Mouse (Mus musculus) kidney, adult 8-10 months (tissue): ENCODE results near the gene Tmem30b.
"Not testable (repeated sequence)": the region's sequence is repeated elsewhere in the genome, so short reads cannot be mapped to it uniquely, and the experiment has no call there.

Experiments used
- DNase-seq, 2 experiments: peaks; one replicate each; pipeline ENCODE4 v3.0.0; 2022

The Tmem30b gene

DNA sequence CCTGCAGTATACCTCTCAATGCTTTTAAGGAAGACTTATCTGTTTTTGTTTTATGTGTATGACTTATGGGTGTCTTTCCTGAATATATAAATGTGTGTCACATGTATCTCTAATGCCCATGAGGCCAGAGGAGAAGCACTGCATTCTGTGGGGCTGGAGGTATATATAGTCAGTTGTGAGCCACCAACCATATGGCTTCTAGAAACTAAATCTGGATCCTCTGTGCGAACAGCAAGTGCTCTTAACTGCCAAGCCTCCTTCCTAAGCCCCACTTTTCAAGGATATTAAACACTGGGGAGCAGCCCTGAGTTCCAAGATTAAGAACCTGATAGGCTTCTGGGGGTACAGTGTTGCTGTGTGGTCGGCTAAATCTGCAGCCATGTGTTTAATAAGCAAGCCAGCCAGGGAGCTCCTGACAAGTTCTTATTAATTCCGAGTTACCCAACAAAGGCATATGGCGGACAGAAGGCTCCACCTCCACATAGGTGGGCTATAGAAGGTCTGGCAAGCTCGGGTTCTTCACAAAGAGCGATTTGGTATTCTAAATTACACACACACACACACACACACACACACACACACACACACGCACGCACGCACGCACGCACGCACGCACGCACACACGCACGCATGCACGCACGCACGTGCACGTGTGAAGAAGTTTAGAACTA, 12.5 kb upstream of the Tmem30b start:
- no peak for DNase-seq

GRCm38 (mm10) chr12:73554155-73554554, 8.0 kb upstream of the Tmem30b start:
- DNase-seq = peak; percentile 56 to 65

DNA sequence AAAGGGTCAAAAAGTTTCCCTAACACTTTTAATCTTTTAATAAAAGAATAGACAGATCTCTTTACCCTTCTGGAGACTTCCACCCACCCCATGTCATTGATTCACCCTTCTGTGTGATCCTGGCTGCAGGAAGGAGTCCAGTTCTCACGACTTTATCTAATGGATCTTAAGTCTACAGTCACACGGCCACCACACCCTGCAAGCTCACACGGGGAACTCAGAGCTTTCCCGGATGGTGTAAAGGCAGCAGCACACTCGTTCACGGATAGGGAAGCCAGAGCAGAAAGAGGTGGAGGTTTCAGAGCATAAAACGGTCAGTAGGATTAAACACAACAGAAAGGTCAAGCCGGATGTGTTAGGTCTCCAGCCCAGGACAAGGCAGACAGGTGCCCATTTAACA, 2.1 kb upstream of the Tmem30b start:
- DNase-seq = no peak

DNA sequence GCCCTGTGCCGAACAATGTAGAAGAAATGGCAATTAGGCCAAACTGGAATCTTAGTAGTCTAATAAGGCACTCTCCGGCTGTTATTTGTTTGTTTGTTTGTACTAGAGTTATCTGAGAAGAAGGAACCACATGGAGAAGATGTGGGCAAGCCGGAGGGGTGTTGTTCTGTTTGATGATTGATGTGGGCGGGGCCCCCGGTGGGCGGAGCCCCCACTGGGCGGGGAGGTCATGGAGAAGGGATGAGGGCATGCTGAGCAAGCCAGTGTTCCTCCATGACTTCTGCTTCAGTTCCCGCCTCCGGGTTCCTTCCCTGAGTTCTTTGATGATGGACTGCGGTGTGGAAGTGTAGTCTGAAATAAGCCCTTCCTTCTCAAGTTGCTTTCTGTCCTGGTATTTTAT, 1.5 kb upstream of the Tmem30b start:
- DNase-seq = no peak

DNA sequence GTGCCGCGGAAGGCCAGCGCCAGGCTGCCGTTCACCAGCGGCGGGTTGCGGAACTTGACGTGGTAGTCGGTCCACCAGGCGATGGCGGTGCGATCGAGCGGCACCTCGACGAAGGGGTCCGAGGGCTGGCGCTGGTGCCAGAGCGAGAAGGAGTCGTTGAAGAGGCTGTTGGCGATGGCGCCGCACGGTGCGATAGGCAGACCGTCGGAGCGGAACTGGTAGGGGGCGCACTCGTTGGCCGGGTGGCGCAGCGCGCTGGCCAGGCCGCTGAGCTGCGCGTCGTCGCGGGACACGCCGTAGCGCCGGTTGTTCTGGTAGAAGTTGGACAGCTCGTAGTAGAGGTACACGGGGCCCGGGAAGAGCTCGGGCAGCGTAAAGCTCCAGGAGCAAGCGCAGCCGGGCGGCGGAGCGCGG, 513 bp downstream of the Tmem30b start:
- DNase-seq = peak; percentile 19 to 32

DNA sequence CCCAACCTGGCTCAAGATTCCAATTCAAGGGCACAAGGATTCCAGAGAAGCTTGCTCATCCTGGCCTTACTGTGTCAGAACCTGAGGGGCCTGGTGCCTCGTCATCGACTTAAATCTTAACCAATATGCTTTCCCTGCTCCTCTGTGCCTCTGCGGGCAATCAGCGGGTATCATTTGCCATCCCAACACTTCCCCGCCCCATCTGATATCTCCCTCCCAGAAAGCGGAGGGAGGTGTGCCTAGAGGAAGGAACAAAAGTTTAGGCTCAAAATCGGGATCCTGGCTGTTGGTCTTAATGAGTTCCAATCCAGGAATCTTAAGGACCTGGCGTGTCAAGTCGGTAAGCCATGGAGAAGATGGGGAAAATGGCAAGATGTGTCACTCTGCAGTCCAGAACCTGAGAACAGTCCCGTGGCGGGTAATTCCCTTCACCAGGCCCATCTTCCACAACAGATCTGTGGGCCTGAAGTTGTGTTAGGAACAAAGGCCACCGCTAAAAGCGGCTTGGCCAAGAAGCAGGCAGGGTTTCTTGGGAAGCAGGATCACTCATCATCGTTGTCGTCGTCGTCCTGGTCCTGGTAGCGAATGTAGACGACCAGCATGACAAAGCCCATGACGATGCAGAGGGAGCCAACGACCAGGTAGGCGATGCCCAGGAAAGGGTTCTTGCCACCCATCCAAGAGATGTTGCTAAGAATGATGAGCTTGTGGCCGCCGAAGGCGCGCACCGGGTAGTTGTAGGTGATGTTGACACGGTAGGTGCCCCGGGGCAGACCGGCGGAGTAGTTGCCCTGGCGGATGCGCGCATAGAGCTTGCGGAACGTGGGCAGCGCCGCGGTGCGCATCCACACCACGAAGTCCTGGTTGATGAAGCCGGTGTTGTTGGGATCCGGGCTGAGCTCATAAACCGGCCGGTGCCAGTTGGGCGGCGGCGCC, 1.2 kb downstream of the Tmem30b start:
- DNase-seq = peak in 1 of 2 experiments; percentile 15

DNA sequence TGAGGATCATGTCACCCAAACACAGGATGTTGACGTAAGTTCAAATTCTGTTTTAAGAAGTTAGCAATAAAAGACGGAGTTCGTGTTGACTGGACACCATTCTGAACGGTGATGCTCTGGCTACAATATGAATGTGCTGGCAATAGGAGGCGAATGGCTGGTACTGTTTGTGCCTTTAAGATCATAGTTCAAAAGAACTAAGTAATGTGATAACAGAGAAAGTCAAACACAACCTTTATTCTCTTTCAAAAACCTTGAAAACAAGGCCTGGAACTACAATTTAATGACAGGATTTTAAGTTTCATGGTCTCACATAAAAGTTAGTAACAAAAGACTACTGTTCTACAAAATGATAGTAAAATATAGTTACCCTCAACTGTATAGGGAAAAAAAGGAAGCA, 3.0 kb downstream of the Tmem30b start:
- no peak for DNase-seq

DNA sequence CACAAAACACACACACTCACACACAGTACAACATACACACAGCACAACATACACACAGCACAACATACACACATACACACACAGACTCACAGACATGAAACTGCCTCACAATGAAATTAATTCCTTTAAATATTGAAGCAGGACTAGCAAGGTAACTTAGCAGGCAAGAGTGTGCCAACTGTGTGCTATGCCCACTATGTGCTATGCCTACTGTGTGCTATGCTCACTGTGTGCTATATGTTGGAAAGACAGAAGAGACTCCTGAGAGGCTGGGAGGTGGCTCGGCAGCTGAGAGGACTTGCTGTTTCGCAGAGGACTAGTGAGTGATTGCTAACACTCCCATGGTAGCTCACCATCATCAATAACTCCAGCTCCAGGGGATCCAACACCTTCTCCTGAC, 5.8 kb downstream of the Tmem30b start:
- no peak for DNase-seq

GRCm38 (mm10) chr12:73539151-73539550, 7.0 kb downstream of the Tmem30b start:
- DNase-seq = no peak

DNA sequence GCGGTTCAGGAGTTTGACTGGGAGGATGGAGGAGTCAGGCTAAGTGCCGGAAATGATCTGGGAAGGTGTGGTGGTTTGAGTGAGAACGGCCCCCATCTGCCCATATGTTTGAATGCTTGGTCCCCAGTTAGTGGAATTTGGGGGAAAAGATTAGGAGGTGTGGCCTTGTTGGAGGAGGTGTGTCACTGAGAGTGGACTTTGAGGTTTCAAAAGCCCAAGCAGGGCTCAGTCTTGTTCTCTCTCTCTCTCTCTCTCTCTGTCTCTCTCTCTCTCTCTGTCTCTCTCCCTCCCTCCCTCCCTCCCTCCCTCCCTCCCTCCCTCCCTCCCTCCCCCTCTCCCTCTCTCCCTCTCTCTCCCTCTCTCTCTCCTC, 8.1 kb downstream of the Tmem30b start:
- not testable (repeated sequence) for DNase-seq

DNA sequence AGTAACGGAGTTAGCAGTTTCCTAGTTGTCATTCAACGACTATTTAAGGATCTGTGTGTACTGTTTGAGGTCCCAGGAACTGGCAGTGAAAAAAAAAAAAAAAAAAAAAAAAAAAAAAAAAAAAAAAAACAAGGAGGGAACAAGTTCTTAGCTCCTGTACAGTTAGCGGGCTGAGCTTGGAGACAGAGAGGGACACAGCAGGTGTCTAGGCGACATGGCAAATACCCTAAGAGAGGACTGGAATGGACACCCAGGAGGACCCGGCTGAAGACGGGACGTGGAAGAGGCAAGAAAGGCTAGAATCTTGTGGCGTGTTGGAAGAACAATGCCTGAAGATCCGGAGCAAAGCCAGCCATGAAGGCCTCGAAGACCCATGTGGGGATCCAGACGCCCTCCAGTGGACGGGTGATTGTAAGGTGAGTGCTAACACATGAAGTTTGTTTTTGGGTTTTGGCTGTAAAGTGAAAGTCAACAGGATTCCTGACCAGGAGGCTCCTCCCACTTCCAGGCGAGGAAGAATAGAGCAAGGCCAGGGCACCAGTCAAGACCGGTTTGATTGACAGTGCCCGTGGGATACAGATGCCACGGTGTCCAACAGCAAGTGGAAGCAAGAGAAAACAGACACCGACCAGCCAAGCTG, 8.6 kb downstream of the Tmem30b start:
- DNase-seq = peak; percentile 36 to 45

DNA sequence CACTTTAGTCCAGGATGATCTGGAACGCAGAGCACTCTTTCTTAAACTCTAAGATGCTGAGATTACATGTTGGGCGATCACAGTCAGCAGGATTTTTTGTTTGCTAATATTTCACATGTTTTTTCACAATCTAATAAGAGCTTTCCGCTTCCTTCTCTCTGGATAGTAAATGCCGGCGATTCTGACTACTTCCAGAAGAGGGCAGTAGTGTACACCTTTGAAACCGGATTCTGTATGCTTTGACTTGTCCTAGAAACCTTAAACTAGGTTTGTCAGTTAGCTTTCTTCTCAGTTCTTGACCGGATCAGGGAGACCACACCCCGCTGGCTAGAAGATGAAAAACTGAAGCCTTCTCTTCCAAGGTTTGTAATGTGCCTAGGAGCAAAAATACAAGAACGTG, 11.6 kb downstream of the Tmem30b start:
- DNase-seq = peak; percentile 47 to 75

- DNase-seq = no peak
Observed at GRCm38 (mm10) chr12:73531889-73532479, 14.2 kb downstream of the Tmem30b start.

GRCm38 (mm10) chr12:73529590-73529989, 16.6 kb downstream of the Tmem30b start:
- DNase-seq = no peak

DNA sequence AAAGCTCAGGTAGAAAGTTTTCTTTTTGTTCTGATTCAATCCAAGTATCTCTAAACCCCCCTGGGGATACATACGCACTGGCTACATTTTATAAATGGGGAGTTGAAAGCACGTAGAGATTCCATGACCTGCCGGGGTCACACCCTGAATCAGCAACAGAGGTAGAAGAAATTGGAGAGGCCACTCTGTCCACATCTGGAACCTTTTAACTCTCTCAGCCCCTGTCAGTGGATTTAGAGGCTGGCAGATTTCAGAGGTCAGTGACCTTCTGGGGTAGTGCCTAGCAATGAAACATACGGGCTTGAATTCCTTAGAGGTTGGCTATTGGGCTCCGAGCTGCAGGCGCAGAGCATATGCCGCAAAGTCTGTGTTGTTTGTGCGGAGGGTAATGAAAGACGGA, 17.1 kb downstream of the Tmem30b start:
- DNase-seq = no peak

- DNase-seq = not testable (repeated sequence)
Observed at GRCm38 (mm10) chr12:73528142-73528541, 18.1 kb downstream of the Tmem30b start.

- no peak for DNase-seq
Observed at GRCm38 (mm10) chr12:73525254-73525885, 20.8 kb downstream of the Tmem30b start.

DNA sequence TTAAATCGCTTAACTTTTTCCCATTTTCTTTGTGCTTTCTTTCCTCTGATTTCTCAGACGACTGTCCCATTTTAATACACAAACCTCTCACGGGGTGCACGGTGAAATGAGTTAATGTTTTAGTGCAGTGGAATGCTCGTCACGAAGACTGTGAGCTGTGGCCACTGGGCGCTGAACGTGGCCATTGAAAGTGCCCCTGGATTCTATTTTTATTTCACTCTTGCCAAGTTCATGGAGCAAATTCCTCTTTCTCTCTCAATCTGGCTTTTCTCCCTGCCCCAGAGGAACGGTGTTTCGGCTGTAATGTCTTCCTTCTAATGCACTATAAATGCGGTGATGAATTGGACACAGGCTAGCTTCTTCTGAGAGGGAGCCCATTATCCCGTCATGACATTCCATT, 23.1 kb downstream of the Tmem30b start:
- DNase-seq = peak; percentile 35 to 45

DNA sequence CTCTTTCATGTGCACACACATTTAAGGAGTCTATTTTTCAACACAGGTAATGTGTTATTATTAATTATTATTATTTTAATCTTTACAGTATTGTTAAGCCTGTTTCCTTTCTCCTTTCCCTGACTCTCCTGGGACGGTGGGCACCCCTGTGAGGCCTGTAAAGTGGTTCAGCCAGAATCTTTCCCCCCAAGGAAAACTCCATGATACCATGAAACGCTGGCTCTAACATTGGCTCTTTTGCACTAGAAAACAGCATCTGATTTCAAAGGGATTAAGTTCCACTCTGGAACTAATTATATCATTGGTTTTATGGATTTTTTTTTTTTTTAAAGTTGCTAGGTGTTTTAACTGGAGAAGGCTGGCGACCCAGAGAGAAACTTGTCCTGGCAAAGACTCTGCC, 24.2 kb downstream of the Tmem30b start:
- DNase-seq = no peak

GRCm38 (mm10) chr12:73521238-73521841, 24.9 kb downstream of the Tmem30b start:
- DNase-seq = no peak

DNA sequence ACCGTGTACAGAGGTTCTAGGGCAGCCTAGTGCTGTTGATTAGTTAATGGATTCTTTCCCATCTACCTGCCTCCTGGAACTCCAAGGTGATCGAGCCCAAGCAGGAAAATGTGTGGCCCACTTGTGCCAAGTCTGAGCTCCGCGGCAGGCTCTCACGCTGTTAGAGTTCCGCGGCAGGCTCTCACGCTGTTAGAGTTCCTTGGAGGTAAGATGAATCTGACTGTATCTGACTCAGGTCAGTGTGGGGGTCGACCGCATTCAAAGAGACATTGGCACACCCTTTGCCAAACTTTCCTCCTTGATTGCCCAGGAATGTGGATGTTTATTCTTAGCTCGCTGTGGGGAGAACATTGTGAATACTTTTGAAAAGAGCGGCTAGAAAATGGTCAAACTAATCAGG, 28.4 kb downstream of the Tmem30b start:
- no peak for DNase-seq

GRCm38 (mm10) chr12:73517022-73517709, 29.0 kb downstream of the Tmem30b start:
- peak; percentile 62 to 85 for DNase-seq
